Mouse (Mus musculus) heart, adult 2 months (tissue): ENCODE data around the gene Hesx1. TPM values are rescaled to one million over a fixed set of nuclear protein-coding genes. Genes with fewer than 3 reads are reported as not detected.
A peak's percentile ranks its signal among the peaks of the same experiment; 100 is the strongest.

ENCODE experiments used
- DNase-seq, 2 experiments: peaks; one replicate each; pipeline ENCODE4 v3.0.0; 2021
- H3K27ac ChIP-seq: fragments of 200-600 bp; 2 replicates; pipeline ENCODE4 v1.8.1; 2022
- H3K27me3 ChIP-seq: fragments of 200-500 bp; 2 replicates; pipeline ENCODE4 v1.6.1; 2012; ENCODE audit warnings: mild to moderate bottlenecking, low read length, inconsistent platforms, mixed read lengths; ENCODE audit not compliant: control insufficient read depth, insufficient read depth
- H3K36me3 ChIP-seq: fragments of 200-500 bp; 2 replicates; pipeline ENCODE4 v1.6.1; 2012; ENCODE audit warnings: low read length, inconsistent platforms; ENCODE audit not compliant: control insufficient read depth, insufficient read depth
- H3K4me1 ChIP-seq: fragments of 200-500 bp; 2 replicates; pipeline ENCODE4 v1.6.1; 2011; ENCODE audit warnings: low read length; ENCODE audit not compliant: control insufficient read depth, insufficient read depth
- H3K4me3 ChIP-seq: fragments of 200-600 bp; 2 replicates; pipeline ENCODE4 v1.8.1; 2022
- H3K79me2 ChIP-seq: fragments of 200-500 bp; replicated peaks from 2 replicates; pipeline ENCODE4 v1.6.1; 2012; ENCODE audit warnings: mild to moderate bottlenecking, inconsistent platforms, low read length, moderate library complexity, mixed read lengths; ENCODE audit not compliant: control insufficient read depth, insufficient read depth
- H3K9ac ChIP-seq: fragments of 200-500 bp; 2 replicates; pipeline ENCODE4 v1.6.1; 2012; ENCODE audit warnings: low read depth, mild to moderate bottlenecking, control low read depth, inconsistent platforms, low read length, mixed read lengths
- CTCF ChIP-seq: fragments of 200-600 bp; IDR thresholded peaks from 2 replicates; pipeline ENCODE4 v1.8.1; 2022; ENCODE audit warnings: antibody characterized with exemption, mild to moderate bottlenecking, moderate library complexity
- EP300 ChIP-seq: fragments of 200-500 bp; IDR thresholded peaks from 2 replicates; pipeline ENCODE4 v1.6.1; 2011; ENCODE audit warnings: low read depth, low read length, control low read depth; ENCODE audit not compliant: insufficient read depth
- POLR2A ChIP-seq: fragments of 200-500 bp; IDR thresholded peaks from 2 replicates; pipeline ENCODE4 v1.6.1; 2011; ENCODE audit warnings: mild to moderate bottlenecking, low read depth, low read length, control low read depth; ENCODE audit not compliant: insufficient read depth
- WGBS: fragments of 180-500 bp; shearing (Covaris S2); methylation state at CpG from one replicate; pipeline ENCODE4 v1.1.7; 2018; 5-methylcytosine and 5-hydroxymethylcytosine counted together
- intact Hi-C: fragments of 180-260 bp; cut with DNase I; formaldehyde crosslinking; loops from one replicate; pipeline ENCODE4 v1.15.1; 2025
- polyA plus RNA-seq: library from polyadenylated mRNA; depleted of rRNA; stranded (reverse); fragments of >200 nt; gene quantifications from 2 replicates; pipeline ENCODE4 v1.2.3, GENCODE M21; 2012
- total RNA-seq, 2 experiments: library from RNA; stranded (reverse); gene quantifications; 2 replicates each; pipeline ENCODE4 v1.2.3; 2021

Hesx1 gene
- total and polyA plus RNA-seq, 3 experiments: not detected

DNA sequence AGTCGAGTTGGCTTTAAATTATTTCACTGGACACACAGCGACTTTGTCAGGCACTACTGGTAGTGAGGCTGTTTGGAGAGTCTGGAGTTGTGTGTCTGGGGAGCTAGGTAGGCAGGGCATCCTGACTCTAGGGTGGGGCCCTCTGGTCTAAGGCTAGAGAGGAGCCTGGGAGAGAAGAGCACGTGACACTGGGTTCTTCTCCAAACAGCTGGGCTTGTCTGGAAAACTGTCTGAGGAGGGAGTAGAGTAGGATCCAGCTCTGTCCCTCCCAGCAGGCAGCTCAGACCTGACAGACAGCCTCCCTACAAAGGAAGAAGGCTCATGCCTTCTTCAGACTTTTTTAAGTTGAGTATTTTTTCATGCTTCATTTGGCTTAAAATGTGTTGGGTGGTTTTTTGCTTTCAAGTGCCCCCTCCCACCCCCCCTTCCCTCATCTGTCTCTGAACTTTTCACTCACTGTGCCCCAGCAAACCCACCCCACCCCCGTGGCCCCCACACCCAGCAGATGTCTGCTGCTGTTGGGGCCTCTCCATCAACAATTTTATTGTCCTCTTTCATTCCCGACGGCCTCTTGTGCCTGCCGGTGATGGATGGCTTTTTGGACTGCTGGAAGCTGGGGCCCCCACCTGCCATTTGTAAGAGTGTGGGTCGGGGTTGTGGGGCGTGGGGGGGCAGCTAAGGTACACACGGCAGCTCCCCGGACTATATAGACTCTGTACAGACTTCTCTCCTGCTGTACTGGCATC lies 50.2 kb downstream of the Hesx1 start:
- no peaks in the 10 kb centered on the region for H3K79me2 ChIP-seq
- TF ChIP-seq EP300: no peak

DNA sequence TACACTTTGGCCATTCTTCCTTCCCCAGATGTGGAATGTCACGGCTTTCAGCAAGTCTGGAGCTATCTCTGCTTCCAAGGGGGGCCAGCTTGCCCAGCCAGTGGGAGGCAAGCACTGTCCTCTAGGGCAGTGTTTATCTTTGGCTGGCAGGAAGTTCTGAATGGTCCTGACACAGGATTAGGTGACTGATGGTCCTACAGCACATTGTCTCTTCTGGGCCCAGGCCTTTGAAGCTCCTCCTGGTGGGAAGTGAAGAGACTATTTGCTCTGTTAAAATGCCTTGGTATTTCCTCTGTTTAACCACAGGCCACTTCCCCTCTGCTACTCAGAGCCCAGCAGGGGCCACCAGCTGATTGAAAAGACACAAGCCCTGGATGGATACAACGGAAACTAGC lies 50.7 kb downstream of the Hesx1 start:
- intact Hi-C loops: loop anchor here (2.0 kb wide), 1 partner anchor 24 kb away; no protein-coding TSS in a partner anchor

More for the DNA sequence above, 50.2 kb downstream of the Hesx1 start:
- no peaks in the 10 kb centered on the region for H3K27me3 ChIP-seq
- H3K4me3 ChIP-seq: no peak overlapping the region
- WGBS: 15% methylated on average over 11 of the region's 11 CpGs
- no peak overlapping the region for H3K9ac ChIP-seq
- H3K27ac ChIP-seq: peak overlapping the region; percentile 24; the same call in 1 of the 2 replicates
- H3K36me3 ChIP-seq: no peaks in the 10 kb centered on the region; the same call in 1 of the 2 replicates
- peaks cover 14% of the 10 kb centered on the region for H3K4me1 ChIP-seq
- peak; percentile 55 to 73 for DNase-seq
- intact Hi-C loops: loop anchor here (2.0 kb wide), 1 partner anchor 24 kb away; no protein-coding TSS in a partner anchor

DNA sequence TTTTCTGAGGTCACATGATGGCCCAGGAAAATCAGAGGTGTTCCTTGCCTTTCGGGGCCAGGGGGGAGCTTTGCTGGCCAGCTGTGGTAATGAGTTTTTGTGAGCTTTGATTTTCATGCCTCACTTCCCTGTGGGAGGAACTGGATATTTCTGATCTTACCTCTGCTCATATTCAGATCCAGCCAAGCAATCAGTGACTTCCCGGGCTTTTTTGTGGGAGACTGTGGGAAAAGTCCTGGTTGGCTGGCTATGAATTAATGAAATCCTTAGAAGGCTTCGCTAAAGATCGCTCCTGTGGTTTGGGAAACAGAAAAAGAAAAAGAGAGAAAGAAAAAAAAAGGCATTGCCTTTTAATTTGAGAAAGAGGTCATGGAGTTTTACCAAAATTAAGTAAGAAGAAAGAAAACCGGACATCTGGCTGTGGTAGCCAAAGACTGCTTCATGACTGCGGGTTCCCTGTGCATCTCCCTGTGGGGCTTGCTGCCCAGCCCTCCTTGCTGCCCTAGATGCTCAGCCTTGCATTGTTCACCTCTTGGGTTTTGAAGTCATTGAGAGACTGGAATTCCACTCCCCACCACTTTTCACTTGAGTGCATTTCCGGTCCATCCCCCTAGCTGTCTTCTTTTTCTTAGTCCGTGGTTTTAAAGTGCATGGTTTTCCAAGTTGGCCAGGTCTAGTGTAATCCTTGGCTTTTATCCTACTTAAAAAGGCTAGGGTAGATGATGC lies 54.2 kb downstream of the Hesx1 start:
- 70% methylated on average over 8 of the region's 8 CpGs for WGBS
- no peak for DNase-seq
- TF ChIP-seq POLR2A: no peak
- TF ChIP-seq EP300: no peak
- no peak for TF ChIP-seq CTCF
- Histone ChIP-seq H3K9ac (no peak overlapping the region), H3K27me3 (no peaks in the 10 kb centered on the region), H3K79me2 (no peaks in the 10 kb centered on the region), H3K36me3 (0 out of 2 replicates have a peak, but pooled peaks cover 3% of the 10 kb centered on the region), H3K27ac (no peak overlapping the region), H3K4me3 (no peak overlapping the region), H3K4me1 (peaks cover 16% of the 10 kb centered on the region)
- intact Hi-C loops: no loop called here

More for the DNA sequence above, 50.7 kb downstream of the Hesx1 start:
- Histone ChIP-seq H3K27me3 (no peaks in the 10 kb centered on the region), H3K36me3 (no peaks in the 10 kb centered on the region; the same call in 1 of the 2 replicates), H3K79me2 (no peaks in the 10 kb centered on the region), H3K4me3 (no peak overlapping the region), H3K9ac (no peak overlapping the region), H3K4me1 (peaks cover 14% of the 10 kb centered on the region), H3K27ac (peak overlapping the region; percentile 24; the same call in 1 of the 2 replicates)
- TF ChIP-seq CTCF: peak; percentile 56
- TF ChIP-seq POLR2A: no peak
- TF ChIP-seq EP300: no peak
- WGBS: 20% methylated on average over 2 of the region's 2 CpGs
- peak; percentile 46 to 53 for DNase-seq

DNA sequence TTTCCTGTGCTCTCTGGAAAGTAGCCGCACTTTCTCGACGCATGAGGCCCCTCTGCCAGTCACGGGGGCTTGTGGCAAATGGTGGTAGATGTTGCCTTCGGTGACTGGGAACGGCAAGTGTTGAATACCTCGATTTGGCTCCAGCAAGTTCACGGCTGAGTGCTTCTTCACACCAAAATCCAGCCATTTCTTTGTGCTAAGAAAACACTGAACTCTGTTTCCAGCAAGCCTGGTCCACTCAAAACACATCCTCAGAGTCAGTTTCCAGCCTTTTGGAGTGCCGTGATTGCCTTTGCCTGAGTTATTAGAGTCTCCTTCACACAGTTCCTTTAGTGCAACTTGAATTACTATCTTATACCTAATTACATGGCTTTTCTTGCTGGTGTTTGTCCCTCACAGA lies 55.8 kb downstream of the Hesx1 start:
- H3K27me3 ChIP-seq: no peaks in the 10 kb centered on the region
- no peak for TF ChIP-seq CTCF
- TF ChIP-seq EP300: no peak
- TF ChIP-seq POLR2A: no peak
- no peak overlapping the region for H3K4me3 ChIP-seq
- H3K27ac ChIP-seq: no peak overlapping the region
- 74% methylated on average over 9 of the region's 9 CpGs for WGBS
- H3K79me2 ChIP-seq: no peaks in the 10 kb centered on the region; the same call in 1 of the 2 replicates
- intact Hi-C loops: no loop called here
- DNase-seq: no peak
- no peak overlapping the region for H3K9ac ChIP-seq
- peaks cover 7% of the 10 kb centered on the region for H3K4me1 ChIP-seq
- H3K36me3 ChIP-seq: 0 out of 2 replicates have a peak, but pooled peaks cover 3% of the 10 kb centered on the region

DNA sequence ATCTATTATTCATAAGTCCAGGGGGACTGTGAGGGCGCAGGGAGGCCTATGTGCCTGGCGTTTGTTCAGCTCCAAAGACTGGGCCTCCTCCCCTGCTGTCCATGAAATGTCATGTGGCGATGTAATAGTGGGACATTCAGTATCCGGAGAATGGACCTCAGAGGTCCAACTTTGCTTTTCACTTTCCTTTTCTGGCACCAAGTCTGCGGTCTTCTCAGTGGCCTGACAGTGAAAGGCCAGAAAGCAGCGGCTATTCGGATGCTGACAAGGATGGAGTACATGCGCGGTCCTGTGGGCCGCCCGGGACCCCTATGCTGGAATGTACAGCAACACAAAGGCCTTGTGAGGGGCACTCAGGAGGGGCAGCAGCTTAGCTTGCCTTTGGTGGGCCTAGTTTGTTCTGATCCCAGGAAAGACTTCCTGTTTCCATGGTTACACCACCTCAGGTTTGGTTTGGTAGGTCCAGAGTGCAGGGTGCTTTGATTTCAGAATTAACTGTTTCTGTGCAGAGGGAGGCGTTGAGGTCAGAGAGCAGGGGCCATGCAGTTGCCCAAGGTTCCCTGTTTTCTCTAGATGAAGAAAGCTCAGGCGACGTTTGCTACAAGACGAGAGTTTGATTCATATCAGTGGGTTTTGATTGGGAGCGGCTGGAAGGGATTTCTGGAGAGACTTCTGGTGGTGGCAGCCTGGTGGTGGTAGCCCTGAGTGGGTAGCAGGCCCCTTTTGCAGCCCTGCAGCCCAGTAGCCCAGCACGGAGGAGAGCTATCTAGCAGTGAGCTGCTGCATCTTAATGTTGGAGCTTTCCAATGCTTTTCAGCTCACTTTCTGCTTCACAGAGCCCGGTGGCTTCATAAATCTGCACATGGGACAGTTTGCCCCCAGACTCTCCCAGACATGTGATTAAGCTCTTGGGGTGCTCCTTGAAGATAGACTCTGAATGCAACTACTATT lies 56.6 kb downstream of the Hesx1 start:
- Histone ChIP-seq H3K36me3 (0 out of 2 replicates have a peak, but pooled peaks cover 3% of the 10 kb centered on the region), H3K27ac (no peak overlapping the region), H3K27me3 (no peaks in the 10 kb centered on the region), H3K79me2 (no peaks in the 10 kb centered on the region; the same call in 1 of the 2 replicates), H3K4me3 (no peak overlapping the region), H3K4me1 (peaks cover 5% of the 10 kb centered on the region), H3K9ac (no peak overlapping the region)
- intact Hi-C loops: no loop called here
- no peak for TF ChIP-seq CTCF
- TF ChIP-seq POLR2A: no peak
- no peak for TF ChIP-seq EP300
- 76% methylated on average over 18 of the region's 18 CpGs for WGBS
- no peak for DNase-seq
